Mouse (Mus musculus) CH12.LX (cell line): ENCODE measurements at regions not wholly inside any gene's neighbourhood (a gene's known extent, or its start where the extent isn't known, plus 50 kb on each side); places are given as distances from the start of the nearest gene placed in this dataset.
A peak's percentile ranks its signal among the peaks of the same experiment; 100 is the strongest.

Source experiments
- DNase-seq: peaks from one replicate; pipeline ENCODE4 v3.0.0-alpha.2; 2013; ENCODE audit errors: extremely low read depth
- H3K27ac ChIP-seq: 2 replicates; pipeline ENCODE4 v1.5.1; 2012; ENCODE audit warnings: low read depth, mild to moderate bottlenecking, control low read depth, moderate library complexity; ENCODE audit not compliant: insufficient read depth
- H3K27me3 ChIP-seq: replicated peaks from 2 replicates; pipeline ENCODE3; 2012; ENCODE audit warnings: inconsistent platforms
- H3K36me3 ChIP-seq, 2 experiments: replicated peaks in 1 of 2; 2 replicates each; pipeline versions ENCODE3 to v1.6.1; 2012; ENCODE audit warnings: inconsistent platforms in 1 of 2, low read length in 1 of 2, mild to moderate bottlenecking in 1 of 2, mixed read lengths in 1 of 2, moderate library complexity in 1 of 2; ENCODE audit not compliant: control insufficient read depth in 1 of 2, insufficient read depth in 1 of 2
- H3K4me1 ChIP-seq, 2 experiments: 2 replicates each; pipeline ENCODE4 v1.6.1; 2012; ENCODE audit warnings: inconsistent platforms in 1 of 2, moderate library complexity in 1 of 2; ENCODE audit not compliant: insufficient read depth in 2 of 2, control insufficient read depth in 1 of 2
- H3K4me2 ChIP-seq: 2 replicates; pipeline ENCODE4 v1.6.1; 2012; ENCODE audit warnings: low read depth, mild to moderate bottlenecking, control low read depth; ENCODE audit not compliant: poor library complexity, insufficient read depth, severe bottlenecking
- H3K4me3 ChIP-seq, 3 experiments: fragments of 150-350 bp in 1 of 3; sonication (generic) in 1 of 3; replicated peaks in 1 of 3; 2 replicates each; pipeline versions ENCODE3 to v1.5.1; 2011 to 2012; ENCODE audit warnings: low read depth in 2 of 3, low read length in 2 of 3, mild to moderate bottlenecking in 2 of 3, moderate library complexity in 2 of 3, control low read depth in 1 of 3, improper control_type of control experiment in 1 of 3, inconsistent platforms in 1 of 3, mixed read lengths in 1 of 3; ENCODE audit not compliant: poor library complexity in 1 of 3
- H3K79me2 ChIP-seq: replicated peaks from 2 replicates; pipeline ENCODE4 v1.6.1; 2012; ENCODE audit warnings: mild to moderate bottlenecking, moderate library complexity; ENCODE audit not compliant: control insufficient read depth, poor library complexity, insufficient read depth, severe bottlenecking; ENCODE audit errors: extremely low read depth
- H3K9ac ChIP-seq: 2 replicates; pipeline ENCODE4 v1.6.1; 2012; ENCODE audit warnings: low read depth, mild to moderate bottlenecking, control low read depth, moderate library complexity; ENCODE audit not compliant: insufficient read depth
- H3K9me3 ChIP-seq: replicated peaks from 2 replicates; pipeline ENCODE3; 2012; ENCODE audit warnings: low read length, inconsistent platforms, mixed read lengths
- BHLHE40 ChIP-seq: IDR thresholded peaks from 2 replicates; pipeline ENCODE4 v1.6.1; 2011; ENCODE audit warnings: mild to moderate bottlenecking, low read depth, low read length, improper control_type of control experiment
- ELF1 ChIP-seq: IDR thresholded peaks from 2 replicates; pipeline ENCODE4 v1.6.1; 2014; ENCODE audit warnings: low read depth, mild to moderate bottlenecking, inconsistent platforms, low read length, improper control_type of control experiment
- EP300 ChIP-seq: IDR thresholded peaks from 2 replicates; pipeline ENCODE4 v1.6.1; 2011; ENCODE audit warnings: low read length, improper control_type of control experiment
- ETS1 ChIP-seq: conservative IDR thresholded peaks from 2 replicates; pipeline ENCODE4 v1.6.1; 2012; ENCODE audit warnings: low read depth, mild to moderate bottlenecking, inconsistent platforms, low read length, improper control_type of control experiment, moderate library complexity
- HCFC1 ChIP-seq: IDR thresholded peaks from 2 replicates; pipeline ENCODE4 v1.6.1; 2012; ENCODE audit warnings: low read depth, mild to moderate bottlenecking, inconsistent platforms, low read length, improper control_type of control experiment
- IRF4 ChIP-seq: IDR thresholded peaks from 2 replicates; pipeline ENCODE4 v1.6.1; 2014; ENCODE audit warnings: low read depth, mild to moderate bottlenecking, inconsistent platforms, low read length, improper control_type of control experiment
- JUN ChIP-seq: IDR thresholded peaks from 2 replicates; pipeline ENCODE4 v1.6.1; 2011; ENCODE audit warnings: low read depth, mild to moderate bottlenecking, low read length, improper control_type of control experiment, moderate library complexity; ENCODE audit not compliant: insufficient read depth
- KAT2A ChIP-seq: IDR thresholded peaks from 2 replicates; pipeline ENCODE4 v1.6.1; 2012; ENCODE audit warnings: low read length, improper control_type of control experiment, inconsistent platforms; ENCODE audit not compliant: insufficient replicate concordance
- MAFK ChIP-seq: IDR thresholded peaks from 2 replicates; pipeline ENCODE4 v1.6.1; 2011; ENCODE audit warnings: low read length, improper control_type of control experiment; ENCODE audit not compliant: insufficient replicate concordance
- MEF2A ChIP-seq: IDR thresholded peaks from 2 replicates; pipeline ENCODE4 v1.6.1; 2014; ENCODE audit warnings: low read depth, mild to moderate bottlenecking, inconsistent platforms, low read length, improper control_type of control experiment, borderline replicate concordance
- MXI1 ChIP-seq: IDR thresholded peaks from 2 replicates; pipeline ENCODE4 v1.6.1; 2011; ENCODE audit warnings: mild to moderate bottlenecking, low read depth, low read length, improper control_type of control experiment
- NELFE ChIP-seq: IDR thresholded peaks from 2 replicates; pipeline ENCODE4 v1.6.1; 2011; ENCODE audit warnings: low read depth, low read length, improper control_type of control experiment
- NRF1 ChIP-seq: IDR thresholded peaks from 2 replicates; pipeline ENCODE4 v1.6.1; 2014; ENCODE audit warnings: low read depth, mild to moderate bottlenecking, inconsistent platforms, low read length, improper control_type of control experiment, moderate library complexity
- POLR2A ChIP-seq: IDR thresholded peaks from 2 replicates; pipeline ENCODE4 v1.6.1; 2011; ENCODE audit warnings: low read depth, mild to moderate bottlenecking, improper control_type of control experiment, low read length
- RCOR1 ChIP-seq: conservative IDR thresholded peaks from 2 replicates; pipeline ENCODE4 v1.6.1; 2012; ENCODE audit warnings: low read depth, mild to moderate bottlenecking, inconsistent platforms, low read length, improper control_type of control experiment
- SMC3 ChIP-seq: IDR thresholded peaks from 2 replicates; pipeline ENCODE4 v1.6.1; 2011; ENCODE audit warnings: low read depth, low read length, improper control_type of control experiment
- TCF12 ChIP-seq: IDR thresholded peaks from 2 replicates; pipeline ENCODE4 v1.6.1; 2014; ENCODE audit warnings: low read depth, mild to moderate bottlenecking, inconsistent platforms, low read length, improper control_type of control experiment
- UBTF ChIP-seq: IDR thresholded peaks from 2 replicates; pipeline ENCODE4 v1.6.1; 2012; ENCODE audit warnings: low read depth, mild to moderate bottlenecking, inconsistent platforms, low read length, improper control_type of control experiment, moderate library complexity
- USF2 ChIP-seq: conservative IDR thresholded peaks from 2 replicates; pipeline ENCODE4 v1.6.1; 2011; ENCODE audit warnings: low read depth, low read length, improper control_type of control experiment
- ZKSCAN1 ChIP-seq: IDR thresholded peaks from 2 replicates; pipeline ENCODE4 v1.6.1; 2012; ENCODE audit warnings: low read depth, inconsistent platforms, low read length, improper control_type of control experiment, borderline replicate concordance
- ZNF384 ChIP-seq: IDR thresholded peaks from 2 replicates; pipeline ENCODE4 v1.6.1; 2012; ENCODE audit warnings: low read depth, low read length, improper control_type of control experiment, inconsistent platforms
- dilution Hi-C: fragments of 300-500 bp; cut with MboI; formaldehyde crosslinking; loops from 2 replicates; pipeline ENCODE4 v1.14.3; 2020; ENCODE audit warnings: low sequenced_read_pairs; ENCODE audit not compliant: extremely low pct_unique_long_range_greater_than_20kb, extremely low pct_ligation_motif_present
- in situ Hi-C: fragments of 300-500 bp; cut with MboI; formaldehyde crosslinking; loops from 3 replicates; pipeline ENCODE4 v1.14.3; 2019; ENCODE audit warnings: low sequenced_read_pairs, low pct_ligation_motif_present, low pct_unique_long_range_greater_than_20kb, mixed read lengths

DNA sequence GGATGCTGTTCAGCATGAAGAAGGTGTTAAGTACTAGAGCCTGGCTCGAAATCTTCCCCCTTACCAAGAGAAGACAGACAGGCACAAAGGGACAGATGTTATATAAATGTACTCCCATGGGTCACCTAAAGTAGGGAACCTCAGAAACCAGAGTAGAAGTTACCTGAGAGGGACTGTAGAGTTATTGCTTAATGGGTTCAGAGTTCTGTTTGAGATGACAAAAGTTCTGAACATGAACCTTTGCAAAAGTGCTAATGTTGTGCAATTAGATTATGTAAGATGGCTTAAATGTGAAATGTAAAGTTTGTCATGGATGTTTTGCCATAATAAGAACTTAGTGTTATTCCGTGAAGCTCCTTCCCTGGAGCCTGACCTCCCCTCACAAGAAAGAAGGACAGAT, 81.5 kb upstream of the Helt start:
- Histone ChIP-seq H3K9me3 (peaks cover 6% of the 10 kb centered on the region), H3K4me1 (no peaks in the 10 kb centered on the region), H3K4me3 (no peak overlapping the region), H3K4me2 (no peak overlapping the region)
- no peak for TF ChIP-seq MAFK
- no peak for TF ChIP-seq MXI1
- TF ChIP-seq, all 38 proteins: peak for 0
- no peaks in the 10 kb centered on the region for H3K36me3 ChIP-seq
- no peaks in the 10 kb centered on the region for H3K79me2 ChIP-seq
- dilution Hi-C loops (no loop called here), in situ Hi-C loops (no loop called here)
- no peak overlapping the region for H3K27ac ChIP-seq
- no peaks in the 10 kb centered on the region for H3K27me3 ChIP-seq
- no peak for DNase-seq
- no peak overlapping the region for H3K9ac ChIP-seq

DNA sequence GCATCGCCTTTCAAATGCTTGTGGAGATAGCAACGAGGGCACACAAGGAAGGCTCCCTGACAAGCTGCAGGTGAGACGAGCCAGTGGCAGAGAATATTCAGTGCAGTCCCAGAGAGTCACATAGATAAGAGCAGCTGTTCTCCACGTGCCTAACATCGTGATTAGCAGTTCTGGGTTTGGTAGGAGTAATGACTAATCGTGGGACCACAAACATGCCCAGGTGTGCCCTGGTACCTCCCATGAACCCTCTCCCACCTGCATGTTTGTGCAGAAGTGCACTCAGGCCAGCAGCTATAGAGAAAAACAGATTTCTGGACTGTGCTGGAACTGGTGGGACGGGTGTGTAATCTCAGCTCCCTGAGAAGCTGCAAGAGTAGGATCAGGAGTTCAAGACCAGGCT, 85.9 kb upstream of the Acsl1 start:
- Histone ChIP-seq H3K4me3 (no peak overlapping the region), H3K9ac (no peak overlapping the region), H3K27me3 (no peaks in the 10 kb centered on the region), H3K4me2 (no peak overlapping the region), H3K36me3 (no peaks in the 10 kb centered on the region), H3K79me2 (no peaks in the 10 kb centered on the region), H3K4me1 (peaks cover 0 to 5% of the 10 kb centered on the region in 2 experiments; a peak in 2 of 4 replicates), H3K27ac (no peak overlapping the region), H3K9me3 (peaks cover 1% of the 10 kb centered on the region)
- peak; percentile 52 for DNase-seq
- in situ Hi-C loops (no loop called here), dilution Hi-C loops (no loop called here)
- TF ChIP-seq JUN (no peak), EP300 (0 out of 2 replicates have a peak, but pooled peaks have one; percentile 29), MEF2A (no peak), TCF12 (peak; percentile 44; the same call in 1 of the 2 replicates), ZKSCAN1 (no peak), ETS1 (peak; percentile 44; the same call in 1 of the 2 replicates), BHLHE40 (peak; percentile 84), NELFE (no peak)

DNA sequence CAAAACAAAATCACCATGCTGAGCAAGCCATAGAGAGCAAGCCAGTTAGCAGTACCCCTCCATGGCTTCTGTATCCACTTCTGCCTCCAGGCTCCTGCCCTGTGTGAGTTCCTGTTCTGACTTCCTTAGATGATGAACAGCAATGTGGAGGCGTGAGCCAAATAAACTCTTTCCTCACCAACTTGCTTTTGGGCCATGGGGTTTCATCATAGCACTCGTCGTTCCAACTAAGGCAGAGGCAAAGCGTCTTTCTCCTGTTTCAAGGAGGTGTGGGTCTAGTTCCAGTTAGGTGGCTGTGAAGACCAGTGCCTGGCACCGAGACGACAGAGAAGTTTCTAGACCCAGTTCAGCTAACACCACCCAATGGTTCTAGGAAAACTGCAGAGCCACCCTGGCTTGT, 85.0 kb upstream of the Acsl1 start:
- Histone ChIP-seq H3K9me3 (peaks cover 1% of the 10 kb centered on the region), H3K9ac (no peak overlapping the region), H3K27ac (no peak overlapping the region), H3K4me3 (no peak overlapping the region), H3K36me3 (no peaks in the 10 kb centered on the region), H3K79me2 (no peaks in the 10 kb centered on the region), H3K4me2 (no peak overlapping the region), H3K4me1 (peaks cover 0 to 5% of the 10 kb centered on the region in 2 experiments; a peak in 2 of 4 replicates), H3K27me3 (no peaks in the 10 kb centered on the region)
- dilution Hi-C loops (no loop called here), in situ Hi-C loops (no loop called here)
- DNase-seq: no peak
- TF ChIP-seq ZNF384 (no peak), USF2 (no peak), KAT2A (no peak), BHLHE40 (no peak), NRF1 (no peak), UBTF (no peak), HCFC1 (no peak), MXI1 (no peak), ZKSCAN1 (no peak), IRF4 (no peak), RCOR1 (no peak), POLR2A (no peak), SMC3 (no peak), ELF1 (no peak), EP300 (no peak), ETS1 (no peak), NELFE (no peak)
